Mouse (Mus musculus) thymus, adult 2 months (tissue): ENCODE data around the gene Hmgb3.
"Not testable (repeated sequence)": the region's sequence is repeated elsewhere in the genome, so short reads cannot be mapped to it uniquely, and the experiment has no call there.

ENCODE experiments used
- CTCF ChIP-seq: fragments of 200-500 bp; IDR thresholded peaks from 2 replicates; pipeline ENCODE4 v1.5.1; 2012; ENCODE audit warnings: mild to moderate bottlenecking, control low read depth, low read length, moderate library complexity, borderline replicate concordance; ENCODE audit not compliant: control insufficient read depth, poor library complexity, insufficient read depth; ENCODE audit errors: extremely low read depth
- POLR2A ChIP-seq: fragments of 200-500 bp; IDR thresholded peaks from 2 replicates; pipeline ENCODE4 v1.6.1; 2012; ENCODE audit warnings: mild to moderate bottlenecking, low read length, control low read depth, moderate library complexity; ENCODE audit not compliant: control insufficient read depth, poor library complexity, insufficient read depth; ENCODE audit errors: extremely low read depth

GRCm38 (mm10) chrX:71506591-71506990 is 49.1 kb upstream of the Hmgb3 start:
- TF ChIP-seq POLR2A, CTCF: not testable (repeated sequence)
